Mouse (Mus musculus): ENCODE measurements around the gene Gm10392.

The Gm10392 gene

GRCm38 (mm10) chr11:77492311-77492871 is 26.6 kb downstream of the Gm10392 start:
- no peak for DNase-seq (ENCODE audit: low spot score)

GRCm38 (mm10) chr11:77491502-77492291 is 27.3 kb downstream of the Gm10392 start:
- no peak for DNase-seq (ENCODE audit: low spot score)

DNA sequence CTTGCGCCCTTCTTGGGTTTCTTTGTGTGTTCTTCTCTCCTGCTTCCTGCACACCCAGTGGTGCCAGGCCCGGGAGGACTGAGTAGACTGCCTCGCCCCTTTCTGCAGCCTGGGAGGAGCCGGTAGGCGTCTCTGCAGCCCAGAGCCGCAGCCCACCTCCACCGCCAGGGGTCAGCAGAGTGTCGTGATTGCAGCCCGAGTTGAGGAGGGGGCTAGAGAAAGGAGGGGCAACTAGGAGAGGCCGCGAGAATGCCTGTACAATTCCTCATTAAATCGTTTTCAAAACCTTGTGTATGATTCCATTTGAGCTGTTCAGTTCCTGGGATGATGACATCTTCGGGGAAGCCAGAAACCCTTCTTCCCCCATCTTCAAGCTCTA is 27.9 kb downstream of the Gm10392 start:
- peak; percentile 84 for DNase-seq (ENCODE audit: low spot score)

GRCm38 (mm10) chr11:77490451-77490850 is 28.5 kb downstream of the Gm10392 start:
- DNase-seq (ENCODE audit: low spot score): no peak

DNA sequence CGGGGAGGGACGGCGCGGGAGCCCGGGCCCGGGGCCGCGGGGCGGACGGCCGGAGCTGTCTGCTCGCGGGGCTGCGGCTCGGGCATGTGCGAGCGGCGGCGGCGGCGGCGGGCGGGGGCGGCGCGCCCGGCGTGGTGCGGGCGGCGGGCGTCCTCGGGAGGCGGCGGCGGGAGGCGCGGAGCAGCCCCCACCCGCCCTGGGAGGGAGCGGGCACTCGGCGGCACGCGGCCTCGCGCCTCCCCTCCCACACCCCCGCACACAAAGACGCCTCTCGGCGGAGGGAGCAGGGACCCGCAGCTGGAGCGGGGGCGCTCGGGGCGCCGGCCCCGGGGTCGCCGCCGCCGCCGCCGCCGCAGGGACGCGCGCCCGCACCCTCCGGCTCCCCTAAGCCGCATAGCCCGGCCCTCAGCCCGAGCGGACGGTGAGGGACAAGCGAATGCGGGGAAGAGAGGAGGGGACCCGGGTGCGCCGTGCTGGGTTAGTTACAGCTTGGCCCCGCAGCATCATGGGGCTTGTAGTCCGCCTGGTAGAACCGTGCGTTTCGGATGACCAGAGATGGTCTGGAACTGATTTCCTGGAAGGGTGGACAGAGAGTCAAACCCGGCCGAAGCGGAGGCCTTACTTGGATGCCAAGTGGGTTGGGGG is 29.3 kb downstream of the Gm10392 start, which contains the start of gene Ankrd13b:
Ankrd13b (minus strand) TSS at position 88 of the 645 bp plus-strand sequence.
- no peak for DNase-seq (ENCODE audit: low spot score)

DNA sequence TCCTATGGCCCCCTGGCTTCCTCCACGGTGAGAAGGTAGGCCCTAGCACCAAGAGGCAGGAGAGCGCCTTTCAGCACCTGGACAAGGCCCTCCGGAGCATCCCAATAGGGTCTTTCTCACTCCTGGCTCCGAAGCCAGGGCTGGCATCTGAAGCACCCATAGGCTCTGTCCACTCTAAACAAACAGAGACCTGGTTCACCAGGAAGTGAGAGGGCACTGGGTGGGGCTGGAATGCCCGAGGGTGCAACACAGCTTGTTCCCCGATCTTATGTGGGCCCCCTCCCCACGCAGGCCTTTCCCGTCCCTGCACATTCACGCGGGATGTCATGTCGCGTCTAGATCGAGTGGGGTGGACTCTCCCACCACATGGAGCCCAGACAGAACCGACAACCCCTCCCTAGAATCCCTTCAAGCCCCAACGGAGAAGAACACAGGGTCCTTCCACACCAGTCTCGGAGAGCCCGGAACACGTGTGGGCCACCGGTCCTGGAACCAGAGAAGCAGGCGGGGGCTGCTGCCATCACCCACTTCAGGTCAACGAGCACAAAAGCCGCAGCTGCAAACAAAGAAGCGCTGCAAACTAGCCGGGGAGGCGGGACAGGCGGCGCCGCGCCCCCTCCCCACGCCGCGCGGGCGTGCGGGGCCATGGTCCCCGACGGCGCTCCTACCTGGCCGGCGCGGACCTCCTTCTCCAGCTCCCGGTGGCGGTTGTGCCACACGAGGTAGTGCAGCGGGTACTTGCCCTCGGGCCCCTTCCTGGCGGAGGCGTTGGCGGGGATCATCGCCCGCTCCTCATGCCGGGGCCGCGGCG is 30.0 kb downstream of the Gm10392 start:
- no peak for DNase-seq (ENCODE audit: low spot score)

GRCm38 (mm10) chr11:77486798-77487197 is 32.2 kb downstream of the Gm10392 start:
- no peak for DNase-seq (ENCODE audit: low spot score)

DNA sequence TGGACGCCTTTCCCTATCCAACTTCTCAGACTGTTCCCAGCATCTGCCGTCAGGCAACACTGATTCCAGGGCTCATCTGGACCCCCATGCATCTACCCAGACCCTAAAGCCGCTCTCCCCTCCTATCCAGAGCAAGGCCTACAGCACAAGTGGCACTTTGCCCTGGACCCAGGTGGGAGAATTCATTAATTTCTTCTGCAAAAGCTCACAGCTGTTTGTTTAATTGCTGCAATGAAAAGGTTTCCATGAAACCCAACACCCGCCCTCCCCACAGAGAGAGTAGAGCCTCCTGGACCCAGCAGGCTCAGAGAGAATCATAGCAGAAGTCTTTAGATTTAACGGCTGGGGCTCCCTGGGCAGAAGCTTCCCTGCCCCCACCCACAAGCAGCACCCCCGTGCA is 33.8 kb downstream of the Gm10392 start:
- DNase-seq (ENCODE audit: low spot score): no peak

DNA sequence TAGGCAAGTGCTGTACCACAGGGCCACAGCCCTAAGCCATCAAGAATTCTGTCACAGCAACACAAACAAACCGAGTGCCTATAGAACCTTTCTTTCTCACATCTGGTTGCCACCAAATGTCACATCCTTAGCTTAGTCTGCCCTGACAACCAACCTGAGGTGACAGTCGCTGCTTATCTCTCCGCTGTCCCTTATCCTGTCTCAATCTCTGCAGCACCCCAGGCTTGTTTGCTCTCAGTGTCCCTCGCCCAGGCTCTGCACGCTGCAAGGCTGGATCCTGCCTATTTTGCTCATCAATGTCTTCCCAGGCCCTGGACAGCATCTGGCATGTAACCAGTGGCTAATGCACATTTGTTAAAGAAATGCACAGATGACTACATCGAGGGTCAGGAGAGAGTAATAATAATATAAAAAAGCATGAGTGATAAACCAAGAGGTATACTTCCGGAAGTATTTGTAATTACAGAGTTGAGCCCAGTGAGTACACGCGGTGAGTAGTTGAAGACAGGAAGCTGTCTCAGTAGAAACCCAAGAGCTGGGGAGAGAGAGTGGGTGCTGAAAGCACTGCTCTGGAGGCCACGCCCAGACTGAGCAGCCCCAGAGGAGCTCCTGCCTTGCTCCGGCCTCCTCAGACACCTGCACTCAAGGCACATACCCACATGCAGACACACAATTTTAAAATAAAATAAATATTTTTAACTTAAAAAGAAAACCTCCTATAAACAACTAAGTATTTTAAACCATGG is 35.3 kb downstream of the Gm10392 start:
- no peak for DNase-seq (ENCODE audit: low spot score)

GRCm38 (mm10) chr11:77483043-77483442 is 36.0 kb downstream of the Gm10392 start:
- DNase-seq (ENCODE audit: low spot score): no peak

- no peak for DNase-seq (ENCODE audit: low spot score)
Observed at GRCm38 (mm10) chr11:77476895-77477294, 42.1 kb downstream of the Gm10392 start.

GRCm38 (mm10) chr11:77476216-77476615 is 42.8 kb downstream of the Gm10392 start:
- DNase-seq (ENCODE audit: low spot score): no peak

- DNase-seq (ENCODE audit: low spot score): no peak
Observed at GRCm38 (mm10) chr11:77472775-77473174, 46.2 kb downstream of the Gm10392 start.

GRCm38 (mm10) chr11:77471407-77471806 is 47.6 kb downstream of the Gm10392 start:
- no peak for DNase-seq (ENCODE audit: low spot score)

GRCm38 (mm10) chr11:77468397-77468796 is 50.6 kb downstream of the Gm10392 start:
- DNase-seq (ENCODE audit: low spot score): no peak

DNA sequence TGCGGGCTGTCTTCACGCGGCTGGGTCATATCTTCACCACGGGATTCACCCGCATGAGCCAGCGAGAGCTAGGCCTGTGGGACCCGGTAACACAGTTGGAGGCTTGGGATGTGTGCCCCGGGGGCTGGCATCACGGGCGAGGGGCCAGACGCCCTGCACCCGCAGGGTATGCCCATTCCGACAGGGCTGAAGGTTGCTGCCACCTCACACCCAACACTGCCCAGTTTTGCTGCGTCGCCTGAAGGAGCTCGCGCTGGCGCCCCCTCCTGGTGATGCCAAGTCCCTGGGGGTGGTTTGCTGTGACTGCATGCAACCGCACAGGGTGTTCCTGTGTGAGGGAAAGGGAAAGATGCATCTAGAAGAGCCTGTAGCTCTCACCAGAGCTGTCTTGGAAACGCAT is 51.2 kb downstream of the Gm10392 start:
- DNase-seq (ENCODE audit: low spot score): no peak

- no peak for DNase-seq (ENCODE audit: low spot score)
Observed at GRCm38 (mm10) chr11:77467157-77467556, 51.8 kb downstream of the Gm10392 start.

Measured in left cerebral cortex, adult 11 months (tissue).